Mouse (Mus musculus) liver, postnatal 0 days (tissue): ENCODE measurements around the gene Elmo1.

Experiments used
- CTCF ChIP-seq: sonication (generic); IDR thresholded peaks from 2 replicates; pipeline ENCODE4 v1.5.1; 2016; ENCODE audit warnings: antibody characterized with exemption, low read depth
- EP300 ChIP-seq: IDR thresholded peaks from 2 replicates; pipeline ENCODE4 v1.6.1; 2016; ENCODE audit warnings: antibody characterized with exemption, low read depth, mild to moderate bottlenecking

DNA sequence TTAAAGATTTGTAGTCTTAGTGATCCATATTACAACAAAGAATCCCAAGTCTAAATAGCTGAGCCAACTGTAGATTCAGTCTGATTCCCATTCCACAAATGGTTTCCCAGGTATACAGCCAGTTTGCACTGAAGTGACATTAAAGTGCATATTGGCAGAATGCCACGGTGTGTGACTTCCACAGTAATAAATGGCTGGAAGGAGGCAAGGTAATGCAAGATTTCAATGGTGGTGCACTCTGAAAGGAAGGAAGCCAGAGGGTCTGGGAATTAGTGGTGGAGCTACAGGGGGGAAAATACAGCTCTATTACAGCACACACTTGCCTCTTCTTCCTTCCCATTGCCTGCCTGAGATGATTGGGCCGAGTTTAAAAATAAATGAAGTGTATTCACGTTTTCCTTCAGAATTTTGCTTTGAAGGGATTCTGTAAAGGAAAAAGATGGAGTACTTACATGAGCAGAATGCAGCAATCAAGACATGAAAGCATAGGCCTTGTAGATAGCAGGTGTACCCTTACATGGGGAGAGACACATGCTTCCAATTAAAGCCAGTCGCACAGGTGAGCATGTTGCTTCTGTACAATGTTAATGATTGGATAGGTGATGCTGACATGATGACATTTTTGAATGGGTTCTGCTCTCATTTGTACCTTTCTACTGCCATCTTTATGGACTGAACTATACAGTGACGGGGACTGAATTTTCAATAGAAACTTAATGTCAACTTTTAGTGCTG, 400.6 kb downstream of the Elmo1 start:
- TF ChIP-seq CTCF (no peak), EP300 (no peak)
